Mouse (Mus musculus) lung, postnatal 0 days (tissue): ENCODE measurements around the gene Abcg1.

Experiments
- CTCF ChIP-seq: IDR thresholded peaks from 2 replicates; pipeline ENCODE4 v1.5.1; 2016; ENCODE audit warnings: antibody characterized with exemption, mild to moderate bottlenecking
- EP300 ChIP-seq: IDR thresholded peaks from 2 replicates; pipeline ENCODE4 v1.6.1; 2016; ENCODE audit warnings: antibody characterized with exemption, mild to moderate bottlenecking, control low read depth

DNA sequence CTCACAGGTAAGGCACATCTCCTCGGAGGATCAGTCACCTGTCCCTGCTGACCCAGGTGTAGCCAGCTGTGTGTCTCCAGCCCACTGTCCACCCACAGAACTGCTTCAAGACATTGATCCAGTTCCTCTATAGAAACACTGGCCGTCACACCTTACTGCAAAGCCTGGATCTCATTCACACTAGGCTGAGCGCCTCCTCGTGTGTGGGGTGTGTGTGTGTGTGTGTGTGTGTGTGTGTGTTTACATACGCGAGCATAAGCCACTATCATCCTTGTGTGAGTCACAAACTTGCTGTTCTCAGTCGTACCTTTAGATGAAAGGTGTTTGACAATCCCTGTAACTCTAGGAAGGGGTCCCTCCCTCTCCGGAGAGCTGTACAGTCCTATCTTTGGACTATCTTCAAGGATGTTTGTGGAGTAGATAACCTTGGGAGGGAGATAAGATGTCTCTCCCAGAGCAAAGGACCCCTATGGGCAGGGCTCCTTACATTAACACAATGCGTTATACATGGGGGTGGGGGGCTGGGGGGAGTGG is 95.6 kb downstream of the Abcg1 start:
- TF ChIP-seq CTCF = no peak
- TF ChIP-seq EP300 = no peak
